Mouse (Mus musculus) MEL (cell line): ENCODE results near the gene Cacna1h. TPM values are rescaled to one million over a fixed set of nuclear protein-coding genes. Genes with fewer than 3 reads are reported as not detected.

Experiments
- DNase-seq: peaks from one replicate; pipeline ENCODE4 v3.0.0; 2011; ENCODE audit warnings: low read depth, low spot score
- H3K27ac ChIP-seq: 2 replicates; pipeline ENCODE4 v1.5.1; 2012; ENCODE audit warnings: low read depth, mild to moderate bottlenecking, control low read depth, low read length, moderate library complexity; ENCODE audit not compliant: control insufficient read depth
- H3K27me3 ChIP-seq, 2 experiments: fragments of 150-350 bp in 1 of 2; sonication (generic) in 1 of 2; 2 replicates each; pipeline ENCODE4 v1.6.1; 2012; ENCODE audit warnings: low read length in 2 of 2, mild to moderate bottlenecking in 2 of 2, improper control_type of control experiment in 1 of 2, moderate library complexity in 1 of 2; ENCODE audit not compliant: insufficient read depth in 2 of 2, control insufficient read depth in 1 of 2
- H3K36me3 ChIP-seq, 2 experiments: 2 replicates each; pipeline ENCODE4 v1.6.1; 2012 to 2014; ENCODE audit warnings: low read length in 2 of 2, improper control_type of control experiment in 1 of 2, inconsistent platforms in 1 of 2, mild to moderate bottlenecking in 1 of 2; ENCODE audit not compliant: insufficient read depth in 2 of 2, control insufficient read depth in 1 of 2
- H3K4me1 ChIP-seq, 2 experiments: fragments of 150-350 bp in 1 of 2; sonication (generic) in 1 of 2; 2 replicates each; pipeline ENCODE4 v1.6.1; 2012; ENCODE audit warnings: low read length in 2 of 2, improper control_type of control experiment in 1 of 2, mild to moderate bottlenecking in 1 of 2; ENCODE audit not compliant: insufficient read depth in 2 of 2, control insufficient read depth in 1 of 2
- H3K4me3 ChIP-seq, 2 experiments: fragments of 150-350 bp in 1 of 2; sonication (generic) in 1 of 2; 2 replicates each; pipeline ENCODE4 v1.5.1; 2012; ENCODE audit warnings: low read depth in 2 of 2, low read length in 2 of 2, mild to moderate bottlenecking in 2 of 2, moderate library complexity in 2 of 2, control low read depth in 1 of 2, improper control_type of control experiment in 1 of 2; ENCODE audit not compliant: control insufficient read depth in 1 of 2, insufficient read depth in 1 of 2
- H3K79me2 ChIP-seq: 2 replicates; pipeline ENCODE4 v1.6.1; 2012; ENCODE audit warnings: mild to moderate bottlenecking, low read length, moderate library complexity; ENCODE audit not compliant: control insufficient read depth, poor library complexity, insufficient read depth
- H3K9ac ChIP-seq: 2 replicates; pipeline ENCODE4 v1.6.1; 2012; ENCODE audit warnings: low read depth, mild to moderate bottlenecking, control low read depth, low read length, moderate library complexity; ENCODE audit not compliant: control insufficient read depth, poor library complexity, severe bottlenecking
- H3K9me3 ChIP-seq: fragments of 150-350 bp; sonication (generic); replicated peaks from 2 replicates; pipeline ENCODE4 v1.6.1; 2012; ENCODE audit warnings: mild to moderate bottlenecking, low read length, improper control_type of control experiment, moderate library complexity; ENCODE audit not compliant: insufficient read depth
- BHLHE40 ChIP-seq: IDR thresholded peaks from 2 replicates; pipeline ENCODE4 v1.6.1; 2012; ENCODE audit warnings: low read depth, mild to moderate bottlenecking, inconsistent platforms, low read length, improper control_type of control experiment, borderline replicate concordance
- CHD2 ChIP-seq: IDR thresholded peaks from 2 replicates; pipeline ENCODE4 v1.6.1; 2011; ENCODE audit warnings: low read length, improper control_type of control experiment
- E2F4 ChIP-seq: IDR thresholded peaks from 2 replicates; pipeline ENCODE4 v1.6.1; 2011; ENCODE audit warnings: low read depth, low read length, improper control_type of control experiment, borderline replicate concordance
- GABPA ChIP-seq: IDR thresholded peaks from 2 replicates; pipeline ENCODE4 v1.6.1; 2012; ENCODE audit warnings: low read depth, mild to moderate bottlenecking, inconsistent platforms, low read length, improper control_type of control experiment, moderate library complexity
- GATA1 ChIP-seq: IDR thresholded peaks from 2 replicates; pipeline ENCODE4 v1.6.1; 2011; ENCODE audit warnings: low read depth, low read length, improper control_type of control experiment
- HCFC1 ChIP-seq: IDR thresholded peaks from 2 replicates; pipeline ENCODE4 v1.6.1; 2012; ENCODE audit warnings: low read depth, mild to moderate bottlenecking, inconsistent platforms, low read length, improper control_type of control experiment, moderate library complexity
- JUND ChIP-seq: IDR thresholded peaks from 2 replicates; pipeline ENCODE4 v1.6.1; 2011; ENCODE audit warnings: low read depth, mild to moderate bottlenecking, improper control_type of control experiment, low read length
- KAT2A ChIP-seq: conservative IDR thresholded peaks from 2 replicates; pipeline ENCODE4 v1.6.1; 2012; ENCODE audit warnings: low read depth, low read length, improper control_type of control experiment, inconsistent platforms
- MAFK ChIP-seq: IDR thresholded peaks from 2 replicates; pipeline ENCODE4 v1.6.1; 2011; ENCODE audit warnings: low read depth, mild to moderate bottlenecking, low read length, improper control_type of control experiment, borderline replicate concordance
- MXI1 ChIP-seq: IDR thresholded peaks from 2 replicates; pipeline ENCODE4 v1.6.1; 2011; ENCODE audit warnings: mild to moderate bottlenecking, low read depth, low read length, improper control_type of control experiment
- MYC ChIP-seq: IDR thresholded peaks from 2 replicates; pipeline ENCODE4 v1.6.1; 2011; ENCODE audit warnings: low read depth, mild to moderate bottlenecking, low read length, improper control_type of control experiment, moderate library complexity
- NELFE ChIP-seq: IDR thresholded peaks from 2 replicates; pipeline ENCODE4 v1.6.1; 2011; ENCODE audit warnings: low read depth, low read length, improper control_type of control experiment
- POLR2A ChIP-seq, 2 experiments: IDR thresholded peaks; 2 replicates each; pipeline ENCODE4 v1.6.1; 2011 to 2012; ENCODE audit warnings: low read length in 2 of 2, mild to moderate bottlenecking in 2 of 2, control low read depth in 1 of 2, improper control_type of control experiment in 1 of 2, low read depth in 1 of 2, moderate library complexity in 1 of 2; ENCODE audit not compliant: control insufficient read depth in 1 of 2, insufficient read depth in 1 of 2, poor library complexity in 1 of 2
- POLR2AphosphoS5 ChIP-seq: IDR thresholded peaks from 2 replicates; pipeline ENCODE4 v1.6.1; 2012; ENCODE audit warnings: low read depth, borderline replicate concordance, mild to moderate bottlenecking, inconsistent platforms, low read length, moderate library complexity, mixed read lengths
- RAD21 ChIP-seq: IDR thresholded peaks from 2 replicates; pipeline ENCODE4 v1.6.1; 2011; ENCODE audit warnings: mild to moderate bottlenecking, low read depth, low read length, improper control_type of control experiment
- RCOR1 ChIP-seq: IDR thresholded peaks from 2 replicates; pipeline ENCODE4 v1.6.1; 2012; ENCODE audit warnings: low read depth, mild to moderate bottlenecking, inconsistent platforms, low read length, improper control_type of control experiment
- TBP ChIP-seq: IDR thresholded peaks from 2 replicates; pipeline ENCODE4 v1.8.0; 2011; ENCODE audit warnings: low read depth, low read length, improper control_type of control experiment
- TCF12 ChIP-seq: IDR thresholded peaks from 2 replicates; pipeline ENCODE4 v1.6.1; 2014; ENCODE audit warnings: low read depth, mild to moderate bottlenecking, inconsistent platforms, low read length, improper control_type of control experiment, moderate library complexity
- UBTF ChIP-seq: IDR thresholded peaks from 2 replicates; pipeline ENCODE4 v1.6.1; 2012; ENCODE audit warnings: low read depth, mild to moderate bottlenecking, inconsistent platforms, low read length, improper control_type of control experiment, moderate library complexity, borderline replicate concordance; ENCODE audit not compliant: insufficient read depth
- ZC3H11A ChIP-seq: IDR thresholded peaks from 2 replicates; pipeline ENCODE4 v1.6.1; 2012; ENCODE audit warnings: low read depth, mild to moderate bottlenecking, inconsistent platforms, low read length, improper control_type of control experiment
- ZMIZ1 ChIP-seq: IDR thresholded peaks from 2 replicates; pipeline ENCODE4 v1.6.1; 2012; ENCODE audit warnings: low read depth, mild to moderate bottlenecking, inconsistent platforms, low read length, improper control_type of control experiment, moderate library complexity
- polyA plus RNA-seq, 2 experiments: library from polyadenylated mRNA; stranded (reverse) in 1 of 2; unstranded in 1 of 2; fragments of >175 nt in 1 of 2; fragments of >200 nt in 1 of 2; gene quantifications; 2 replicates each; pipeline versions ENCODE4 v1.2.1 to v1.2.4; 2012; ENCODE audit warnings: low replicate concordance in 2 of 2, low read depth in 1 of 2; ENCODE audit not compliant: insufficient read length in 2 of 2, insufficient read depth in 1 of 2, missing spikeins in 1 of 2
- total RNA-seq: library from RNA; depleted of rRNA; stranded (reverse); fragments of 300-350 nt; gene quantifications from 2 replicates; pipeline ENCODE4 v1.2.3, GENCODE M21; 2012

Gene Cacna1h
- total and polyA plus RNA-seq, 3 experiments = 0.25 to 0.31 TPM; not detected in 1

- no peaks in the 10 kb centered on the region for H3K79me2 ChIP-seq
- H3K9me3 ChIP-seq = no peaks in the 10 kb centered on the region
- no peaks in the 10 kb centered on the region for H3K27me3 ChIP-seq
- TF ChIP-seq JUND (no peak), TCF12 (no peak), RCOR1 (no peak), ZMIZ1 (no peak), MXI1 (no peak), KAT2A (no peak), MYC (no peak)
- no peak overlapping the region for H3K4me3 ChIP-seq
- no peak for DNase-seq
- H3K9ac ChIP-seq = no peak overlapping the region
- H3K36me3 ChIP-seq = no peaks in the 10 kb centered on the region
- H3K27ac ChIP-seq = no peak overlapping the region
- H3K4me1 ChIP-seq = no peaks in the 10 kb centered on the region
These were observed 363 bp downstream of the Cacna1h start for GRCm38 (mm10) chr17:25433223-25433616.

GRCm38 (mm10) chr17:25432433-25433181 lies 976 bp downstream of the Cacna1h start:
- no peak for TF ChIP-seq NELFE
- TF ChIP-seq RCOR1 = no peak
- no peak for TF ChIP-seq POLR2A (IDR thresholded peaks at IDR 0.05; ENCODE audit: control insufficient read depth in 1 of 2, insufficient read depth in 1 of 2, low read depth in 1 of 2, low read length in 2 of 2, poor library complexity in 1 of 2)
- TF ChIP-seq E2F4 = no peak
- no peak for TF ChIP-seq ZMIZ1
- TF ChIP-seq HCFC1 = no peak
- no peak for TF ChIP-seq KAT2A
- no peak for TF ChIP-seq POLR2AphosphoS5
- no peak for TF ChIP-seq MXI1
- no peak for TF ChIP-seq UBTF
- TF ChIP-seq CHD2 = no peak
- TF ChIP-seq TBP = no peak
- no peak for TF ChIP-seq MAFK
- TF ChIP-seq GATA1 = no peak
- TF ChIP-seq GABPA = no peak
- no peak for TF ChIP-seq ZC3H11A
- TF ChIP-seq RAD21 = no peak
- no peak for TF ChIP-seq BHLHE40
- no peak for TF ChIP-seq TCF12
- Histone ChIP-seq H3K4me3 (no peak overlapping the region), H3K4me1 (no peaks in the 10 kb centered on the region), H3K36me3 (no peaks in the 10 kb centered on the region), H3K9me3 (no peaks in the 10 kb centered on the region), H3K9ac (no peak overlapping the region), H3K27me3 (no peaks in the 10 kb centered on the region), H3K79me2 (no peaks in the 10 kb centered on the region), H3K27ac (no peak overlapping the region)
- DNase-seq = no peak
